Mouse (Mus musculus): ENCODE measurements at regions not wholly inside any gene's neighbourhood (a gene's known extent, or its start where the extent isn't known, plus 50 kb on each side); places are given as distances from the start of the nearest gene placed in this dataset.

- DNase-seq (ENCODE audit: low spot score), result no peak
Measured at GRCm38 (mm10) chr9:60931290-60931689, 136.9 kb downstream of the Uaca start.

- DNase-seq (ENCODE audit: low spot score), result no peak
Measured at GRCm38 (mm10) chr9:60936937-60937336, 142.6 kb downstream of the Uaca start.

GRCm38 (mm10) chr9:60939858-60940804 is 145.8 kb downstream of the Uaca start:
- peak; percentile 6 for DNase-seq (ENCODE audit: low spot score)

DNA sequence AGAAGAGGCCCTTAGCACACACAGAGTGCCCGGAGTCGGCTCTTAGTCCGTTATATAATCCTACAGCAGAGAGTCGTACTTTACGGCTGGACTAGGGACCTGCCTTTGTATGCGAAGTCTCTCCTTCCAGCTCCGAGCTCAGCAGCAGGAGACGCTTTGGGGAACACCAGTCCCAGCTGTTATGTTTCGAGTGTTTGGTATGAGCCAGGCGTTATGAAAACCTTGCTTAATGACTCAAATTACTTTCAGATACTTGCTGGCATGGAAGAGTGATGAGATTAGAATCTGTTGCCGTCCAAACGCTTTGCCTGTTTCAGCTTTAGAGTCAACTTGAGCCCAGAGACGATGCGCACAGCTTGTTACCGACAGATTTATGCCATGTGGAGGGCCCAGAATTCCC is 153.0 kb downstream of the Uaca start:
- no peak for DNase-seq (ENCODE audit: low spot score)

GRCm38 (mm10) chr9:60948531-60949070 is 154.3 kb downstream of the Uaca start:
- DNase-seq (ENCODE audit: low spot score), result no peak

- no peak for DNase-seq (ENCODE audit: low spot score)
Measured at GRCm38 (mm10) chr9:60950161-60950560, 155.8 kb downstream of the Uaca start.

GRCm38 (mm10) chr9:60951071-60951561 is 156.8 kb downstream of the Uaca start:
- no peak for DNase-seq (ENCODE audit: low spot score)

GRCm38 (mm10) chr9:60957438-60957837 is 163.1 kb downstream of the Uaca start:
- no peak for DNase-seq (ENCODE audit: low spot score)

DNA sequence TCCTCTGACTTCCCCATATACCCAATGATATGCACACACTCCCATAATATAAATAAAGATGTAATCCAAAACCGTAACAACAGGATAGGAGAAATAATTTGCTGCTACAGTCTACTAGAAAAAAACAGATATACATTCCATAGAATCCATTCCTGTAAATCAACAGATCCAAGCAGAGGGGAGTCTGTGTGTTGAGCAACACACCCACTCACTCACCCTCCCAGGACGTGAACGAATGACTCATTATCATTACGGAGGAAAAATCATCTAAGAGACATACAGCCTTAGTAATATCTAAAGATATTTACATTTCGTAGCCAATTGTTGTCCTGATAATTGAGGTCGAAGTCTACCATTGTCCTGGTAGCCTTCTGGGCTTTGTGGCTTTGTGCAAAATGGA is 165.2 kb downstream of the Uaca start:
- no peak for DNase-seq (ENCODE audit: low spot score)

DNA sequence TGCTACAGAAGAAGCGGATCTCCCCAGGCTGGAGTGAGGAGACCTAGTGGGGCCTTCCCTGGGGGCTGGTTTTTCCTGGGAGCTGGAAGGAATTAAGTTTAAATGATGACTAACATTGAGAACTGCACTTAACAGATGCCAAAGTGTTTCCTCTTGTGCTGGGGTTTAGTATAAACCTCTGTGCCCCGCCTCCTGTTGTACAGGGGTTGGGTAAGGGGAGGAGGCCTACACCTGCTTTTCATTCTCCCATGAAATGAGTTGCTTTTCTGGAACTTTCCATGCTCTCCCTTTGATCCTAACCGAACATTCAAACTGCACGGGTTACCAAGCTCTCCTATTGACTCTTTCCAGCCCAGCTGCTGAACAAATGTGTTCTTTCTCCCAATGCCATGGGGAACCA is 167.7 kb downstream of the Uaca start:
- DNase-seq (ENCODE audit: low spot score), result no peak

GRCm38 (mm10) chr9:60965641-60966040 is 171.3 kb downstream of the Uaca start:
- no peak for DNase-seq (ENCODE audit: low spot score)

GRCm38 (mm10) chr9:60968281-60969031 is 174.1 kb downstream of the Uaca start:
- DNase-seq (ENCODE audit: low spot score), result no peak

DNA sequence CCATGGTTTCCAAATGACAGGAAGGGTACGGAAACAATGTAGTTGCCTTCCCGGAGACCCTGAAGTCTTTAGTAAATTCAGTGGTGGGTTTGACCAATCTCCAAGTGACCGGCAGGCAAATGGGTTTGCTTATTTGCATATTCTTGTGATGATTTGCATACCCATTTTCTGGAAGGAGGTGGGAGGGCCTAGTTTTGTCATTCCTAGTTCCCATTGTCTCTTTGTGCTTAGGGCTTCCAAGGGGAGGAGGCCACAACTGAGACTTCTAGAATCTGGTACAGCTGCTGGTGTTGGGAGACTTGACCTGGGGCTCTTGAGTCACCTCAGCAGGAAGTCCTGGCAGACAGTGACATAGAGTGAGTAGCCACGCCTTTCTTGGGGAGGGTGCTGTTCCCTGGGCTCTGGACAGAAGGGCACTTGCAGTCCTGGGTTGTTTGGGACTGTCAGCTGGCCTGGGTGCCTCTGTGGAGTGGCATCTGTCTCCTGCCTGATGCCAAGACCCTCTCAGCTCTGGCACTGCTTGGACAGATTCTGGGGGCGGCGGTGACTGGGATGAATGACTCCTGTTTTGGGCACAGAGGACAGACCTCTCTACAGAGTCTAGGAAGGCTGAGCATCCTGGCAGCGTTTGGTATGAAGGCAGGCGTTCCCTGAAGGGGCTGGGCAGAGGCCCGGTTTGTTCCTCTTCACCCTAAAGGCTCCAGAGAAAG is 178.0 kb downstream of the Uaca start:
- no peak for DNase-seq (ENCODE audit: low spot score)

DNA sequence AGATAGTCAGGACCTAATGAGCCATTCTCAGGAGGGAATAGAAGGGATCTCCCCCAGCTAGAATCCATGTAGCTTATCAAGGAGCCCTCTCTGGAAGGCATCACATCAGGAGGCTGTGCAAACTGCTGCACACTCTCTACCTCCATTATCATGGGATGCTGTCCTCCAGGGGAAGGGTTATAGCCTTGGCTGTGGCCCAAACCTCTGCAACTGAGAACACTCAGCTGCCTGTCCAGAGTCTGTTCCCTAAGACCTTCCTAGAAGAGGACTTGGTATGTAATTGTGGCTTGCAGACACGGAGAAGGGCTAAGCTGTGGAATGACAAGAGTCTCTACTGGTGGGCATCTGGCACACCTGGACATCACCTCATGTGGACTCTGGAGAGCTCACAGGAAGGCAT is 180.2 kb downstream of the Uaca start:
- no peak for DNase-seq (ENCODE audit: low spot score)

DNA sequence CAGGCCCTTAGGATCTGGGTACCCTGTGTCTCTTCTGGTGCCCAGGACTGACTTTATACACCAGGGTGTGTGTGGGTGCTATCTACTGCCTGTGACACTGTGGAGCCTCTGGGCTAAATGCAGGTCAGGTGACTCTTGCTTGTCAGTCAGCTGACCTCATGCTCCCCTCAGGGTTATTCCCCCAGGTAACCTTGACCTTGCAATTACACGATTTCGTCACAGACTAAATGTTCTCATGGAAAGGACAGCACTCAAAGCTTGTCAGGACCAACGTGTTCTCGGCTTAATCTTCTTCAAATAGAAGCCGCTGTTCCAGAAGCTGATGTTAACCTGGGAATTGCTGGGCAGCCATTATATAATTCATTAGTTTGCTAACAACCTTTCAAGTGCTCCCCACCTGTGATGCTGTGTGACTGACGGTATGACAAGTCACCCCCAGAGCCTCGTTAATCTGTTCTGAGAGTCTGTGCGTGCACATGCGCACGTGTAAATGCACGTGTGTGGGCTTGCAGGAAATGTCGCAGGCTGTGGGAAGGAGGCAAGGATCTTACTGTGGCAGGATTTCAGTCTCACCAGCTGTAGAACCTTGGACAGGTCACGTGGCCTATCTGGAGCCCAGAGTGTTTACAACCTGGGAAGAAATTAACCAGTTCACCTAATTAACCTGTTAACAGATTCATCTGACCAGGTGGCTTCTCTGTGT is 188.2 kb downstream of the Uaca start:
- no peak for DNase-seq (ENCODE audit: low spot score)

- no peak for DNase-seq (ENCODE audit: low spot score)
Measured at GRCm38 (mm10) chr9:60983246-60983645, 188.9 kb downstream of the Uaca start.

- DNase-seq (ENCODE audit: low spot score), result no peak
Measured at GRCm38 (mm10) chr9:60988113-60988512, 193.8 kb downstream of the Uaca start.

- DNase-seq (ENCODE audit: low spot score), result no peak
Measured at GRCm38 (mm10) chr9:60989670-60990391, 195.5 kb downstream of the Uaca start.

DNA sequence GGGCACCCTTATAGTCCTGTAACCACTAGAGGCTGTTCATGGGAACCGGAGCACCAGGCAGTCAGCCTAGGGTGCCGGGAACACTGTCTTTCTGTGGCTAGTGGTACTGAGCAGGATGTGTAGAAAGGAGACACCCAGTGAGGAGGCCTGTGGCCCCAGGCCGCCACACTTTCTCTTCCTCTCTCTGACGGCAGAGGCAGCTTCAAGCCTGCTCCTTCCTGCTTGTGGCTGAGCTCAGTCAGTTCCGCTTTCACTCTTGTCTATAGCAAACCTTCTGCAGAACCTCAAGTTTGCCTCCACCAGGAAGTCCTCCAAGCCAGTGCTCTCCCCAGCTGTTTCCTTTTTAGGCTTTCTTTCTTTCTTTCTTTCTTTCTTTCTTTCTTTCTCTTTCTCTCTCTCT is 197.2 kb downstream of the Uaca start:
- no peak for DNase-seq (ENCODE audit: low spot score)

- no peak for DNase-seq (ENCODE audit: low spot score)
Measured at GRCm38 (mm10) chr9:60993661-60994060, 199.3 kb downstream of the Uaca start.

- no peak for DNase-seq (ENCODE audit: low spot score)
Measured at GRCm38 (mm10) chr9:60995096-60995495, 200.8 kb downstream of the Uaca start.

Measured in c-Kit-positive CD71-positive TER-119-positive erythroid progenitor cells, embryonic 14.5 days (primary cell).